Mouse (Mus musculus) embryonic facial prominence, embryonic 15.5 days (tissue): ENCODE results near the gene Gm45233. TPM values are rescaled to one million over a fixed set of nuclear protein-coding genes. Genes with fewer than 3 reads are reported as not detected.
"Not testable (repeated sequence)": the region's sequence is repeated elsewhere in the genome, so short reads cannot be mapped to it uniquely, and the experiment has no call there.

Experiments
- ATAC-seq: fragments of 200-750 bp; cut with Nextera tagmentation; 2 replicates; pipeline ENCODE4 v1.8.0; 2017; ENCODE audit warnings: low read depth, moderate TSS enrichment; ENCODE audit not compliant: insufficient number of reproducible peaks, low FRiP score, low TSS enrichment
- H3K27ac ChIP-seq: fragments of 300-500 bp; sonication (generic); replicated peaks from 2 replicates; pipeline ENCODE4 v1.5.1; 2015; ENCODE audit warnings: mild to moderate bottlenecking, inconsistent platforms
- H3K27me3 ChIP-seq: fragments of 300-500 bp; sonication (generic); 2 replicates; pipeline ENCODE4 v1.6.1; 2015; ENCODE audit warnings: inconsistent platforms
- H3K36me3 ChIP-seq: fragments of 300-500 bp; sonication (generic); 2 replicates; pipeline ENCODE4 v1.6.1; 2015; ENCODE audit warnings: mild to moderate bottlenecking, inconsistent platforms
- H3K4me1 ChIP-seq: fragments of 300-500 bp; sonication (generic); 2 replicates; pipeline ENCODE4 v1.6.1; 2015; ENCODE audit warnings: inconsistent platforms
- H3K4me2 ChIP-seq: fragments of 300-500 bp; sonication (generic); replicated peaks from 2 replicates; pipeline ENCODE4 v1.6.1; 2015; ENCODE audit warnings: mild to moderate bottlenecking, inconsistent platforms
- H3K4me3 ChIP-seq: fragments of 300-500 bp; sonication (generic); replicated peaks from 2 replicates; pipeline ENCODE4 v1.5.1; 2015; ENCODE audit warnings: mild to moderate bottlenecking, inconsistent platforms
- H3K9ac ChIP-seq: fragments of 300-500 bp; sonication (generic); 2 replicates; pipeline ENCODE4 v1.6.1; 2015; ENCODE audit warnings: inconsistent platforms
- H3K9me3 ChIP-seq: fragments of 300-500 bp; sonication (generic); replicated peaks from 2 replicates; pipeline ENCODE4 v1.6.1; 2016; ENCODE audit warnings: inconsistent platforms
- WGBS: fragments of 180-500 bp; shearing (Covaris S2); methylation state at CpG from one replicate; pipeline ENCODE4 v1.1.7; 2015; 5-methylcytosine and 5-hydroxymethylcytosine counted together
- polyA plus RNA-seq: library from polyadenylated mRNA; unstranded; fragments of >200 nt; fragmentation: Nextera tagmentation; extraction: Ambion mirVana; gene quantifications from 2 replicates; pipeline ENCODE4 v1.2.1, GENCODE M21; 2015

Gm45233 gene
- 0.26 and 0.94 TPM in 2 replicates for polyA plus RNA-seq

DNA sequence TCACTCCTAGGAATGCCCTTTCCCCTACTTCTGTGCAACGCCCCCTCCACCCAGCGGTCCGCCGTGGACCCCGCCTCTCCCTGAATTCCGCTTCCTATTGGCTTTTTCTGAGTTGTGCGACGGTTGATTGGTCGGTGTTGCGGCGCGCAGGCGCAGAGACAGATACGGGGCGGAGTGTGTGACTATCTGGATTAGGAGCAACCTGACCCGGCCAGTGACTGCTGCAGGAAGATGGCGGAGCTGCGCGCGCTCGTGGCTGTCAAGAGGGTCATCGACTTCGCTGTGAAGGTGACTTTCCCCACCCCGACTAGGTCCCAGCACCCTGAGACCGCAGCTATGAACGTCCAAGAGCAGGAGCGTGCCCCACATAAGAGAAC, at the start of gene Gm45233, which contains the start of gene Etfb:
TSS of gene Gm45233 (plus strand) at position 212 of the 377 bp plus-strand sequence.
TSS of gene Etfb (plus strand) at position 167 of the 377 bp plus-strand sequence.
- Histone ChIP-seq H3K4me1 (peaks cover 19% of the 10 kb centered on the region), H3K4me2 (peak within 1 kb of the TSS; percentile 88), H3K9ac (peak within 1 kb of the TSS; percentile 42), H3K4me3 (peak within 1 kb of the TSS; percentile 56), H3K27me3 (no peaks in the 10 kb centered on the region), H3K36me3 (no peaks in the 10 kb centered on the region), H3K9me3 (no peaks in the 10 kb centered on the region), H3K27ac (peak within 1 kb of the TSS; percentile 95)
- WGBS: under 1% methylated on average over 27 of the region's 27 CpGs
- ATAC-seq: peak; percentile 97

- Histone ChIP-seq H3K4me2 (no peak overlapping the region), H3K9me3 (no peaks in the 10 kb centered on the region), H3K27me3 (no peaks in the 10 kb centered on the region), H3K9ac (no peak overlapping the region), H3K27ac (no peak overlapping the region), H3K4me3 (no peak overlapping the region), H3K4me1 (no peaks in the 10 kb centered on the region), H3K36me3 (no peaks in the 10 kb centered on the region)
- no peak for ATAC-seq
- 82% methylated on average over 2 of the region's 2 CpGs for WGBS
These were observed 44.4 kb upstream of the Gm45233 start for GRCm38 (mm10) chr7:43399501-43399900.

DNA sequence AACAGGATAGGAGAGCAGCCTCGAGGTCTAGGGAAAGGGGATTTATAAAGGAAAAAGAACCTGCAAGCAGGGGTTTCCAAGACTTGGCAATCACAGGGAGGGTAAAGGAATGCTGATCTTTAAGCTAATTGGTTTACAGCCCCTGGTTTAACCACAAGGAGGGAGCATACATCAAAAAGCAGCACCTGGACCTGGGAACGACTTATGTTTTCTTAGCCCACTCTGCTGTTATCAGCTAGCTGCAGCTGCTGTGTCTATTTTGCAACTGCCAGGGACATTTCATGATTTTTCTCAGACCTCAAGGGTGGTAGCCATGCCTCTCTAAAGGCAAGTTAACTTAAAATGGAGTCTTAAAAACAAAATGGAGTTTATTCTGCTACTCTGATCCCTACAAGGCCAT, 41.2 kb upstream of the Gm45233 start:
- H3K4me2 ChIP-seq: no peak overlapping the region
- H3K9me3 ChIP-seq: no peaks in the 10 kb centered on the region
- H3K4me1 ChIP-seq: no peaks in the 10 kb centered on the region
- no peak overlapping the region for H3K27ac ChIP-seq
- no peaks in the 10 kb centered on the region for H3K27me3 ChIP-seq
- WGBS: 38% methylated on average over 2 of the region's 2 CpGs
- no peak overlapping the region for H3K9ac ChIP-seq
- no peak for ATAC-seq
- H3K4me3 ChIP-seq: no peak overlapping the region
- H3K36me3 ChIP-seq: no peaks in the 10 kb centered on the region

- no peaks in the 10 kb centered on the region for H3K9me3 ChIP-seq
- no peaks in the 10 kb centered on the region for H3K36me3 ChIP-seq
- 77% methylated on average over 3 of the region's 3 CpGs for WGBS
- H3K4me1 ChIP-seq: no peaks in the 10 kb centered on the region
- no peak overlapping the region for H3K27ac ChIP-seq
- H3K9ac ChIP-seq: no peak overlapping the region
- no peak overlapping the region for H3K4me3 ChIP-seq
- no peak overlapping the region for H3K4me2 ChIP-seq
- H3K27me3 ChIP-seq: no peaks in the 10 kb centered on the region
- no peak for ATAC-seq
These were observed 36.4 kb upstream of the Gm45233 start for GRCm38 (mm10) chr7:43407573-43407972.

DNA sequence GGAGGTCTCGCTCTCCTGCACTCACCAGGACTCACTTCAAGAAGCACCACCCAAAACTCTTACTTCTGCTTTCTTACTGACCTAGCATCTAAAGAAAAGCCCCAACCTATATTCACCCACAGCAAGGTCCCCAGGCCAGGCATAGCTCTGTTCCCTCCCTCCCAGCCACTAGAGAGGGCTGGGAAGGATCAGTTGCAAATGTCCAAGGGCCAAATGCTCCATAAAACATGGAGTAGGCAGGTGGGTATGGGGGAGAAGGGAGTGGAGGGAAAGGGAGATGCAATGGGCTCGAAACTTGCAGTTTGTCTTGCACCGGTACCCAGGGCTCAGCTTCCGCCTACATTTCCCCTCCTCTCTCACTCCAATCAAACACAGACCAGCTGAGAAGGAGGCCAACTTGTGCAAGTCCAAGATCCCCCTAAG, 35.8 kb upstream of the Gm45233 start, which contains the start of gene Siglecg:
TSS of gene Siglecg (plus strand) at position 74 of the 423 bp plus-strand sequence.
- Histone ChIP-seq H3K36me3 (no peaks in the 10 kb centered on the region), H3K4me3 (no peak within 1 kb of the TSS), H3K9ac (no peak within 1 kb of the TSS), H3K9me3 (no peaks in the 10 kb centered on the region), H3K27me3 (no peaks in the 10 kb centered on the region), H3K4me2 (no peak within 1 kb of the TSS), H3K4me1 (no peaks in the 10 kb centered on the region), H3K27ac (no peak within 1 kb of the TSS)
- no peak for ATAC-seq
- WGBS: 73% methylated on average over 4 of the region's 4 CpGs

DNA sequence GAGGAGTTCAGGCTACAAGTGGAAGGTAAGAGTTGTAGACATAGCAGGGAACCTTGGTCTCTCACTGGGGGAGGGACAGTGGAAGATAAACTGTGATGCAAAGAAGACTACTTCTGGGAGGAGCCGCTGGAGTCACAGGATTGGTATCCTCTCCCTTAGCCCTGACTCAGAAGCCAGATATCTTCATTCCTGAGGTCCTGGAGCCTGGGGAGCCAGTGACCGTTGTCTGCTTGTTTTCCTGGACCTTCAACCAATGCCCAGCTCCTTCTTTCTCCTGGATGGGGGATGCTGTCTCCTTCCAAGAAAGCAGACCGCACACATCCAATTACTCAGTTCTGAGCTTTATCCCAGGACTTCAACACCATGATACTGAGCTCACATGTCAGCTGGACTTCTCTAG, 34.8 kb upstream of the Gm45233 start:
- no peaks in the 10 kb centered on the region for H3K36me3 ChIP-seq
- H3K27ac ChIP-seq: no peak overlapping the region
- no peaks in the 10 kb centered on the region for H3K27me3 ChIP-seq
- no peaks in the 10 kb centered on the region for H3K4me1 ChIP-seq
- H3K4me2 ChIP-seq: no peak overlapping the region
- H3K9me3 ChIP-seq: no peaks in the 10 kb centered on the region
- no peak overlapping the region for H3K4me3 ChIP-seq
- H3K9ac ChIP-seq: no peak overlapping the region
- no peak for ATAC-seq
- WGBS: 74% methylated on average over 3 of the region's 3 CpGs

DNA sequence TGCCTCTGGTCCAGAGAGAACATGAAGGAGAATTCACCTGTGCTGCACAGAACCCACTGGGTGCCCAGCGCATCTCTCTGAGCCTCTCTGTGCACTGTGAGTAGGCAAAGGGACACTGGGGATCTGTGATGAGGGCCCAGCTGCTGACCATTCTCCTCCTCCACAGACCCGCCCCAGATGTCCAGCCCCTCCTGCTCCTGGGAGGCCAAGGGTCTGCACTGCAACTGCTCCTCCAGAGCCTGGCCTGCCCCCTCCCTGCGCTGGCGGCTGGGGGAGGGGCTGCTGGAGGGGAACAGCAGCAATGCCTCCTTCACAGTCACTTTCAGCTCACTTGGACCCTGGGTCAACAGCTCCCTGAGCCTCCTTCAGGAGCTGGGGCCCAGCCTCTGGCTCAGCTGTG, 32.2 kb upstream of the Gm45233 start:
- not testable (repeated sequence) for H3K4me3 ChIP-seq, H3K9ac ChIP-seq, H3K36me3 ChIP-seq, H3K27ac ChIP-seq, H3K9me3 ChIP-seq, ATAC-seq, H3K4me1 ChIP-seq, H3K4me2 ChIP-seq, H3K27me3 ChIP-seq
- 26% methylated on average over 4 of the region's 4 CpGs for WGBS

- WGBS: 86% methylated on average over 10 of the region's 10 CpGs
- H3K4me3 ChIP-seq: no peak overlapping the region
- H3K4me1 ChIP-seq: no peaks in the 10 kb centered on the region
- ATAC-seq: no peak
- no peaks in the 10 kb centered on the region for H3K27me3 ChIP-seq
- H3K9me3 ChIP-seq: no peaks in the 10 kb centered on the region
- no peaks in the 10 kb centered on the region for H3K36me3 ChIP-seq
- no peak overlapping the region for H3K4me2 ChIP-seq
- no peak overlapping the region for H3K27ac ChIP-seq
- H3K9ac ChIP-seq: no peak overlapping the region
These were observed 26.6 kb upstream of the Gm45233 start for GRCm38 (mm10) chr7:43417298-43417697.

DNA sequence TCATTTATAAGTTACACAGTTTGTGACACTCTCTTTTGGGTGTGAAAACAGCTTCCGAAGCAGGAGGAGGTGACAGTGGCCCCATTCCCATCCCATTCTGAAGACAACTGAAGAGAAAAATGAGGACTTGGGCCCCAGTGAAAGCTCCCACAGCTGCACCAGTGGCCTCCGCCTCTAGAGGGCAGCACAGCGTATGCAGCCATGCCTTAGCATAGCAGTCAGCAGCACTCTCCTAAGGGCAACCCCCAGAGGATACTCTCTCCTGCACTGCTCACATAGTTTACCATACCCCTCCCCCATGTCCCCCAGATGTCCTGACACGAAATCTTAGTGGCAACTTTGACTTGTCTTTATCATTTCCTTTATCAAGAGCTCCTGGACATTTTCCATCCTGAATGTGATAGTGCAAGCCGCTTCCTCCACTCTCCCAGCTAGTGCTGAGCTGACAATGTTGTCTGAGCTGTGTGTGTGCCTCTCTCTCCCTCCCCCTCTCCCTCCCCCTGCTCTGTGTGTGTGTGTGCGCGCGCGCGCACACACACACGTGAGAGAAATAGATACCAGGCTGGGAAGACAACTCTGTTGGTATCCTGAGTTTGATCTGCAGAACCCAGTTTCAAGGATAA, 20.8 kb upstream of the Gm45233 start:
- no peak overlapping the region for H3K27ac ChIP-seq
- no peaks in the 10 kb centered on the region for H3K36me3 ChIP-seq
- no peak overlapping the region for H3K4me2 ChIP-seq
- no peaks in the 10 kb centered on the region for H3K27me3 ChIP-seq
- peak; percentile 67; the same call in 1 of the 2 replicates for ATAC-seq
- H3K9ac ChIP-seq: no peak overlapping the region
- WGBS: 6% methylated on average over 11 of the region's 11 CpGs
- peaks cover 4% of the 10 kb centered on the region; the same call in 1 of the 2 replicates for H3K4me1 ChIP-seq
- no peaks in the 10 kb centered on the region for H3K9me3 ChIP-seq
- no peak overlapping the region for H3K4me3 ChIP-seq

- no peak for ATAC-seq
- Histone ChIP-seq H3K4me2 (no peak overlapping the region), H3K9ac (no peak overlapping the region), H3K4me1 (peaks cover 4% of the 10 kb centered on the region; the same call in 1 of the 2 replicates), H3K27me3 (no peaks in the 10 kb centered on the region), H3K27ac (no peak overlapping the region), H3K4me3 (no peak overlapping the region), H3K9me3 (no peaks in the 10 kb centered on the region), H3K36me3 (no peaks in the 10 kb centered on the region)
- WGBS: 57% methylated on average over 3 of the region's 3 CpGs
These were observed 19.8 kb upstream of the Gm45233 start for GRCm38 (mm10) chr7:43423991-43424625.

GRCm38 (mm10) chr7:43427406-43427805, 16.5 kb upstream of the Gm45233 start, which contains the start of gene Lim2:
Lim2 (plus strand) TSS chr7:43427670.
- no peaks in the 10 kb centered on the region for H3K27me3 ChIP-seq

More at GRCm38 (mm10) chr7:43427406-43427805, 16.5 kb upstream of the Gm45233 start, which contains the start of gene Lim2:
- no peaks in the 10 kb centered on the region for H3K36me3 ChIP-seq
- 84% methylated on average over 8 of the region's 8 CpGs for WGBS
- H3K27ac ChIP-seq: no peak within 1 kb of the TSS
- no peak for ATAC-seq
- no peaks in the 10 kb centered on the region for H3K9me3 ChIP-seq
- peaks cover 4% of the 10 kb centered on the region; the same call in 1 of the 2 replicates for H3K4me1 ChIP-seq
- no peak within 1 kb of the TSS for H3K4me2 ChIP-seq
- H3K9ac ChIP-seq: no peak within 1 kb of the TSS
- no peak within 1 kb of the TSS for H3K4me3 ChIP-seq
